Mouse (Mus musculus) cerebellum, adult 2 months (tissue): ENCODE data around the gene Mark2.

ENCODE experiments used
- CTCF ChIP-seq: fragments of 200-500 bp; IDR thresholded peaks from 2 replicates; pipeline ENCODE4 v1.5.1; 2011; ENCODE audit warnings: low read depth, mild to moderate bottlenecking, control low read depth, low read length, moderate library complexity, borderline replicate concordance; ENCODE audit not compliant: insufficient read depth
- POLR2A ChIP-seq: fragments of 200-500 bp; IDR thresholded peaks from 2 replicates; pipeline ENCODE4 v1.6.1; 2011; ENCODE audit warnings: low read length, control low read depth, borderline replicate concordance; ENCODE audit not compliant: insufficient read depth

DNA sequence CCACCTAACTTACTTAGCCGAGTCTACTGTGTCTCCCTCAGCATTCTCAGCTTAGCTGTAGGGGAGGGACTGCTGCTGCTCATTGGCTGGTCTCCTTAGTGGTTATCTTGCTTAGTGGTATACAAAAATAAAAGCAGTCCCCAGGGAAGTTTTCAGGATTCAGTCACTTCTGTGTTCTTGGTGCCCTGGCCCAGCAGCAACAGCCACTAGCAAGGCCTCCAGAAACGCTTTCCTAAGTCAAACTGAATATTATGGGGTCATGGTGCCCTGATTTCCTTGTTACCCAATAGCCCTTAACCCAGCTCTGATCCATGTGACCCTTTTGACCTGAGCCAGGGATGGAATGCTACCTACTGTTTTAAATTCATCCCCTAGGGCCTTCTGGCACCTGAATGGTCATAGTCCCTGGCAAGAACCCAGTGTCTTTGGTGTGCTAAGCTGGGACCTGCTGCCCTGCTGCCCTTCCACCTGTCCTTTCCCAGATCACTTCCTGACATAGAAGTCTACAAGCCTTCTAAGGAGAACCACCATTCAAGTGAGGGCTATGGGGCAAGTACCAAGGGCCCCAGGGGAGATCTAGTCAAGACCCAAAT, 31.8 kb downstream of the Mark2 start:
- TF ChIP-seq POLR2A (no peak), CTCF (no peak)
